Mouse (Mus musculus): ENCODE measurements at regions not wholly inside any gene's neighbourhood (a gene's known extent, or its start where the extent isn't known, plus 50 kb on each side); places are given as distances from the start of the nearest gene placed in this dataset.
A peak's percentile ranks its signal among the peaks of the same experiment; 100 is the strongest.
"Not testable (repeated sequence)": the region's sequence is repeated elsewhere in the genome, so short reads cannot be mapped to it uniquely, and the experiment has no call there.

- no peak for DNase-seq
Measured at GRCm38 (mm10) chr13:57044455-57044854, 148.7 kb upstream of the Trpc7 start.

- peak; percentile 2 for DNase-seq
Measured at GRCm38 (mm10) chr13:57043316-57043974, 147.7 kb upstream of the Trpc7 start.

- DNase-seq: no peak
Measured at GRCm38 (mm10) chr13:57042514-57042913, 146.7 kb upstream of the Trpc7 start.

- DNase-seq: no peak
Measured at GRCm38 (mm10) chr13:57032871-57033270, 137.1 kb upstream of the Trpc7 start.

- DNase-seq: no peak
Measured at GRCm38 (mm10) chr13:57017553-57018341, 122.0 kb upstream of the Trpc7 start.

GRCm38 (mm10) chr13:57016465-57017272 lies 120.9 kb upstream of the Trpc7 start:
- DNase-seq: no peak

GRCm38 (mm10) chr13:57007236-57007635 lies 111.4 kb upstream of the Trpc7 start:
- not testable (repeated sequence) for DNase-seq

- DNase-seq: no peak
Measured at GRCm38 (mm10) chr13:57003565-57004132, 107.9 kb upstream of the Trpc7 start.

GRCm38 (mm10) chr13:56992022-56992421 lies 96.2 kb upstream of the Trpc7 start:
- DNase-seq: no peak

- no peak for DNase-seq
Measured at GRCm38 (mm10) chr13:56974063-56974462, 78.3 kb upstream of the Trpc7 start.

- no peak for DNase-seq
Measured at GRCm38 (mm10) chr13:56955358-56955757, 59.6 kb upstream of the Trpc7 start.

- DNase-seq: no peak
Measured at GRCm38 (mm10) chr13:56948086-56948485, 52.3 kb upstream of the Trpc7 start.

- no peak for DNase-seq
Measured at GRCm38 (mm10) chr13:56947266-56947665, 51.5 kb upstream of the Trpc7 start.
